Mouse (Mus musculus): Measurements from ENCODE around the gene Tns4. TPM values are rescaled to one million over a fixed set of nuclear protein-coding genes. Genes with fewer than 3 reads are reported as not detected.

Tns4 gene
- polyA plus RNA-seq (2015; fragmentation: Nextera tagmentation; extraction: Ambion mirVana) = 0.17 and 0.19 TPM in 2 replicates

- H3K27ac ChIP-seq = no peak within 1 kb of the TSS
- no peak within 1 kb of the TSS for H3K4me2 ChIP-seq
- H3K4me3 ChIP-seq = no peak within 1 kb of the TSS
- no peak for ATAC-seq (ENCODE audit: low FRiP score)
- H3K9ac ChIP-seq = no peak within 1 kb of the TSS
- H3K27me3 ChIP-seq = no peaks in the 10 kb centered on the region
- no peaks in the 10 kb centered on the region for H3K9me3 ChIP-seq
- 58% methylated on average over 14 of the region's 14 CpGs for WGBS
- no peaks in the 10 kb centered on the region for H3K36me3 ChIP-seq
- no peaks in the 10 kb centered on the region for H3K4me1 ChIP-seq (replicated peaks)
Observed at GRCm38 (mm10) chr11:99089077-99089601, at the start of gene Tns4. Gene Tns4 (minus strand): TSS chr11:99089306.

GRCm38 (mm10) chr11:99137385-99137784 lies 48.3 kb upstream of the Tns4 start:
- H3K27ac ChIP-seq = no peak overlapping the region

GRCm38 (mm10) chr11:99136961-99137360 lies 47.9 kb upstream of the Tns4 start:
- ATAC-seq (ENCODE audit: low FRiP score) = no peak
- Histone ChIP-seq H3K9ac (no peak overlapping the region), H3K9me3 (no peaks in the 10 kb centered on the region), H3K36me3 (no peaks in the 10 kb centered on the region), H3K4me2 (no peak overlapping the region), H3K27ac (no peak overlapping the region), H3K4me3 (no peak overlapping the region), H3K4me1 (replicated peaks) (peaks cover 13% of the 10 kb centered on the region), H3K27me3 (no peaks in the 10 kb centered on the region)
- 57% methylated on average over 4 of the region's 4 CpGs for WGBS

More at GRCm38 (mm10) chr11:99137385-99137784, 48.3 kb upstream of the Tns4 start:
- ATAC-seq (ENCODE audit: low FRiP score) = no peak
- WGBS = 88% methylated on average over 4 of the region's 4 CpGs
- H3K4me3 ChIP-seq = no peak overlapping the region
- H3K4me2 ChIP-seq = no peak overlapping the region
- H3K36me3 ChIP-seq = no peaks in the 10 kb centered on the region
- no peak overlapping the region for H3K9ac ChIP-seq
- H3K9me3 ChIP-seq = no peaks in the 10 kb centered on the region
- no peaks in the 10 kb centered on the region for H3K27me3 ChIP-seq
- peaks cover 11% of the 10 kb centered on the region for H3K4me1 ChIP-seq (replicated peaks)

- Histone ChIP-seq H3K4me1 (replicated peaks) (peaks cover 19% of the 10 kb centered on the region), H3K9me3 (no peaks in the 10 kb centered on the region), H3K27me3 (no peaks in the 10 kb centered on the region), H3K4me3 (no peak overlapping the region), H3K36me3 (no peaks in the 10 kb centered on the region), H3K4me2 (no peak overlapping the region), H3K9ac (no peak overlapping the region), H3K27ac (no peak overlapping the region)
- ATAC-seq (ENCODE audit: low FRiP score) = no peak
- WGBS = 53% methylated on average over 3 of the region's 3 CpGs
Observed at GRCm38 (mm10) chr11:99136361-99136760, 47.3 kb upstream of the Tns4 start.

GRCm38 (mm10) chr11:99135047-99135440 lies 45.9 kb upstream of the Tns4 start:
- no peak overlapping the region for H3K27ac ChIP-seq
- H3K9me3 ChIP-seq = no peaks in the 10 kb centered on the region
- no peak for ATAC-seq (ENCODE audit: low FRiP score)
- H3K4me1 ChIP-seq (replicated peaks) = peaks cover 21% of the 10 kb centered on the region
- H3K9ac ChIP-seq = no peak overlapping the region
- H3K4me2 ChIP-seq = no peak overlapping the region
- H3K27me3 ChIP-seq = no peaks in the 10 kb centered on the region
- WGBS = 78% methylated on average over 8 of the region's 8 CpGs
- H3K36me3 ChIP-seq = no peaks in the 10 kb centered on the region
- H3K4me3 ChIP-seq = no peak overlapping the region

GRCm38 (mm10) chr11:99134266-99135046 lies 45.4 kb upstream of the Tns4 start:
- Histone ChIP-seq H3K36me3 (no peaks in the 10 kb centered on the region), H3K4me3 (no peak overlapping the region), H3K27ac (no peak overlapping the region), H3K27me3 (no peaks in the 10 kb centered on the region), H3K4me1 (replicated peaks) (peaks cover 24% of the 10 kb centered on the region), H3K4me2 (no peak overlapping the region), H3K9me3 (no peaks in the 10 kb centered on the region), H3K9ac (no peak overlapping the region)
- WGBS = 72% methylated on average over 15 of the region's 15 CpGs
- ATAC-seq (ENCODE audit: low FRiP score) = no peak

GRCm38 (mm10) chr11:99133285-99133897 lies 44.3 kb upstream of the Tns4 start:
- 57% methylated on average over 5 of the region's 5 CpGs for WGBS
- ATAC-seq (ENCODE audit: low FRiP score) = no peak
- H3K27ac ChIP-seq = no peak overlapping the region

GRCm38 (mm10) chr11:99132091-99132730 lies 43.1 kb upstream of the Tns4 start:
- Histone ChIP-seq H3K9me3 (no peaks in the 10 kb centered on the region), H3K4me2 (peak overlapping the region; percentile 40), H3K36me3 (no peaks in the 10 kb centered on the region), H3K4me3 (0 out of 2 replicates have a peak overlapping the region, but pooled peaks have one; percentile 8), H3K4me1 (replicated peaks) (peaks cover 36% of the 10 kb centered on the region), H3K27me3 (no peaks in the 10 kb centered on the region), H3K9ac (peak overlapping the region; percentile 64), H3K27ac (peak overlapping the region; percentile 70)
- peak; percentile 73 for ATAC-seq (ENCODE audit: low FRiP score)
- 3% methylated on average over 11 of the region's 11 CpGs for WGBS

More at GRCm38 (mm10) chr11:99133285-99133897, 44.3 kb upstream of the Tns4 start:
- Histone ChIP-seq H3K4me3 (no peak overlapping the region), H3K9ac (no peak overlapping the region), H3K27me3 (no peaks in the 10 kb centered on the region), H3K4me1 (replicated peaks) (peaks cover 31% of the 10 kb centered on the region), H3K36me3 (no peaks in the 10 kb centered on the region), H3K9me3 (no peaks in the 10 kb centered on the region), H3K4me2 (no peak overlapping the region)

GRCm38 (mm10) chr11:99131463-99131840 lies 42.3 kb upstream of the Tns4 start:
- Histone ChIP-seq H3K27me3 (no peaks in the 10 kb centered on the region), H3K27ac (peak overlapping the region; percentile 70; the same call in 1 of the 2 replicates), H3K4me2 (peak overlapping the region; percentile 40), H3K9ac (no peak overlapping the region; the same call in 1 of the 2 replicates), H3K4me1 (replicated peaks) (peaks cover 39% of the 10 kb centered on the region), H3K9me3 (no peaks in the 10 kb centered on the region), H3K4me3 (no peak overlapping the region), H3K36me3 (no peaks in the 10 kb centered on the region)
- 53% methylated on average over 12 of the region's 12 CpGs for WGBS
- no peak for ATAC-seq (ENCODE audit: low FRiP score)

- no peak for ATAC-seq (ENCODE audit: low FRiP score)
- WGBS = 61% methylated on average over 5 of the region's 5 CpGs
- H3K27me3 ChIP-seq = no peaks in the 10 kb centered on the region
- H3K9ac ChIP-seq = no peak overlapping the region
- no peaks in the 10 kb centered on the region for H3K36me3 ChIP-seq
- peaks cover 38% of the 10 kb centered on the region for H3K4me1 ChIP-seq (replicated peaks)
- no peak overlapping the region for H3K4me2 ChIP-seq
- H3K4me3 ChIP-seq = no peak overlapping the region
- H3K27ac ChIP-seq = no peak overlapping the region
- no peaks in the 10 kb centered on the region for H3K9me3 ChIP-seq
Observed at GRCm38 (mm10) chr11:99130736-99131462, 41.8 kb upstream of the Tns4 start.

- no peaks in the 10 kb centered on the region for H3K36me3 ChIP-seq
- no peak overlapping the region for H3K4me3 ChIP-seq
- no peak overlapping the region for H3K9ac ChIP-seq
- 0 out of 2 replicates have a peak overlapping the region, but pooled peaks have one; percentile 24 for H3K27ac ChIP-seq
- no peak for ATAC-seq (ENCODE audit: low FRiP score)
- H3K9me3 ChIP-seq = no peaks in the 10 kb centered on the region
- WGBS = 59% methylated on average over 2 of the region's 2 CpGs
- H3K27me3 ChIP-seq = no peaks in the 10 kb centered on the region
- peaks cover 45% of the 10 kb centered on the region for H3K4me1 ChIP-seq (replicated peaks)
- H3K4me2 ChIP-seq = no peak overlapping the region
Observed at GRCm38 (mm10) chr11:99129287-99129686, 40.2 kb upstream of the Tns4 start.

Measured in hindbrain, embryonic 13.5 days (tissue).